Mouse (Mus musculus) MEL (cell line): Measurements from ENCODE around the gene Hist1h4n. TPM values are rescaled to one million over a fixed set of nuclear protein-coding genes. Genes with fewer than 3 reads are reported as not detected.
"Not testable (repeated sequence)": the region's sequence is repeated elsewhere in the genome, so short reads cannot be mapped to it uniquely, and the experiment has no call there.

Experiments used
- DNase-seq: peaks from one replicate; pipeline ENCODE4 v3.0.0; 2011; ENCODE audit warnings: low read depth, low spot score
- H3K27ac ChIP-seq: 2 replicates; pipeline ENCODE4 v1.5.1; 2012; ENCODE audit warnings: low read depth, mild to moderate bottlenecking, control low read depth, low read length, moderate library complexity; ENCODE audit not compliant: control insufficient read depth
- H3K27me3 ChIP-seq, 2 experiments: fragments of 150-350 bp in 1 of 2; sonication (generic) in 1 of 2; 2 replicates each; pipeline ENCODE4 v1.6.1; 2012; ENCODE audit warnings: low read length in 2 of 2, mild to moderate bottlenecking in 2 of 2, improper control_type of control experiment in 1 of 2, moderate library complexity in 1 of 2; ENCODE audit not compliant: insufficient read depth in 2 of 2, control insufficient read depth in 1 of 2
- H3K36me3 ChIP-seq, 2 experiments: 2 replicates each; pipeline ENCODE4 v1.6.1; 2012 to 2014; ENCODE audit warnings: low read length in 2 of 2, improper control_type of control experiment in 1 of 2, inconsistent platforms in 1 of 2, mild to moderate bottlenecking in 1 of 2; ENCODE audit not compliant: insufficient read depth in 2 of 2, control insufficient read depth in 1 of 2
- H3K4me1 ChIP-seq, 2 experiments: fragments of 150-350 bp in 1 of 2; sonication (generic) in 1 of 2; 2 replicates each; pipeline ENCODE4 v1.6.1; 2012; ENCODE audit warnings: low read length in 2 of 2, improper control_type of control experiment in 1 of 2, mild to moderate bottlenecking in 1 of 2; ENCODE audit not compliant: insufficient read depth in 2 of 2, control insufficient read depth in 1 of 2
- H3K4me3 ChIP-seq, 2 experiments: fragments of 150-350 bp in 1 of 2; sonication (generic) in 1 of 2; 2 replicates each; pipeline ENCODE4 v1.5.1; 2012; ENCODE audit warnings: low read depth in 2 of 2, low read length in 2 of 2, mild to moderate bottlenecking in 2 of 2, moderate library complexity in 2 of 2, control low read depth in 1 of 2, improper control_type of control experiment in 1 of 2; ENCODE audit not compliant: control insufficient read depth in 1 of 2, insufficient read depth in 1 of 2
- H3K79me2 ChIP-seq: 2 replicates; pipeline ENCODE4 v1.6.1; 2012; ENCODE audit warnings: mild to moderate bottlenecking, low read length, moderate library complexity; ENCODE audit not compliant: control insufficient read depth, poor library complexity, insufficient read depth
- H3K9ac ChIP-seq: 2 replicates; pipeline ENCODE4 v1.6.1; 2012; ENCODE audit warnings: low read depth, mild to moderate bottlenecking, control low read depth, low read length, moderate library complexity; ENCODE audit not compliant: control insufficient read depth, poor library complexity, severe bottlenecking
- H3K9me3 ChIP-seq: fragments of 150-350 bp; sonication (generic); replicated peaks from 2 replicates; pipeline ENCODE4 v1.6.1; 2012; ENCODE audit warnings: mild to moderate bottlenecking, low read length, improper control_type of control experiment, moderate library complexity; ENCODE audit not compliant: insufficient read depth
- E2F4 ChIP-seq: IDR thresholded peaks from 2 replicates; pipeline ENCODE4 v1.6.1; 2011; ENCODE audit warnings: low read depth, low read length, improper control_type of control experiment, borderline replicate concordance
- JUND ChIP-seq: IDR thresholded peaks from 2 replicates; pipeline ENCODE4 v1.6.1; 2011; ENCODE audit warnings: low read depth, mild to moderate bottlenecking, improper control_type of control experiment, low read length
- NELFE ChIP-seq: IDR thresholded peaks from 2 replicates; pipeline ENCODE4 v1.6.1; 2011; ENCODE audit warnings: low read depth, low read length, improper control_type of control experiment
- POLR2A ChIP-seq, 2 experiments: IDR thresholded peaks; 2 replicates each; pipeline ENCODE4 v1.6.1; 2011 to 2012; ENCODE audit warnings: low read length in 2 of 2, mild to moderate bottlenecking in 2 of 2, control low read depth in 1 of 2, improper control_type of control experiment in 1 of 2, low read depth in 1 of 2, moderate library complexity in 1 of 2; ENCODE audit not compliant: control insufficient read depth in 1 of 2, insufficient read depth in 1 of 2, poor library complexity in 1 of 2
- ZMIZ1 ChIP-seq: IDR thresholded peaks from 2 replicates; pipeline ENCODE4 v1.6.1; 2012; ENCODE audit warnings: low read depth, mild to moderate bottlenecking, inconsistent platforms, low read length, improper control_type of control experiment, moderate library complexity
- polyA plus RNA-seq, 2 experiments: library from polyadenylated mRNA; stranded (reverse) in 1 of 2; unstranded in 1 of 2; fragments of >175 nt in 1 of 2; fragments of >200 nt in 1 of 2; gene quantifications; 2 replicates each; pipeline versions ENCODE4 v1.2.1 to v1.2.4; 2012; ENCODE audit warnings: low replicate concordance in 2 of 2, low read depth in 1 of 2; ENCODE audit not compliant: insufficient read length in 2 of 2, insufficient read depth in 1 of 2, missing spikeins in 1 of 2
- total RNA-seq: library from RNA; depleted of rRNA; stranded (reverse); fragments of 300-350 nt; gene quantifications from 2 replicates; pipeline ENCODE4 v1.2.3, GENCODE M21; 2012

The Hist1h4n gene
- total and polyA plus RNA-seq, 3 experiments = 9.0 to 9,853 TPM; not detected in 1

DNA sequence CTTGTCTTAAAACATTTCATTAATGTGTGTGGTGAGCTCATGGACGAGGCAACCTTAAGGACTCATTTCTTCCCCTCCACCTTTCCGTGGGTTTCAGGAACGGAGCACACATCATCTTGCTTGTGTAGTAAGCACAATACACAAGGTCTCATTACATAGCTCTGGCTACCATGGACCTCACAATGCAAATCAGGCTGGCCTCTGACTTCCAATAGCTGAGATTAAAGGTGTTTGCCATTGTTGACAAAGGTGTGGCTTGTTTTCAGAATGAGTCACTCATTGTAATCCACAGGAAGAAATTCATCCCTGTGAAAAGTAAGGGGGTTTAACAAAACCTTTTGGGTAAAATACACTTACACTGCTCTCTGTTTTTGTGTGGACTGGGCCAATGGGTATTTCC is 3.5 kb downstream of the Hist1h4n start:
- no peaks in the 10 kb centered on the region for H3K9me3 ChIP-seq
- TF ChIP-seq E2F4 (no peak), JUND (no peak)
- TF ChIP-seq, all 39 proteins: peak for 0
- H3K4me1 ChIP-seq = peaks cover 0 to 5% of the 10 kb centered on the region in 2 experiments; a peak in 2 of 4 replicates
- peak; percentile 4 for DNase-seq
- H3K9ac ChIP-seq = no peak overlapping the region
- H3K79me2 ChIP-seq = no peaks in the 10 kb centered on the region
- H3K36me3 ChIP-seq = peaks cover 0 to 2% of the 10 kb centered on the region in 2 experiments; a peak in 2 of 4 replicates
- H3K4me3 ChIP-seq = no peak overlapping the region
- no peaks in the 10 kb centered on the region for H3K27me3 ChIP-seq
- no peak overlapping the region for H3K27ac ChIP-seq

DNA sequence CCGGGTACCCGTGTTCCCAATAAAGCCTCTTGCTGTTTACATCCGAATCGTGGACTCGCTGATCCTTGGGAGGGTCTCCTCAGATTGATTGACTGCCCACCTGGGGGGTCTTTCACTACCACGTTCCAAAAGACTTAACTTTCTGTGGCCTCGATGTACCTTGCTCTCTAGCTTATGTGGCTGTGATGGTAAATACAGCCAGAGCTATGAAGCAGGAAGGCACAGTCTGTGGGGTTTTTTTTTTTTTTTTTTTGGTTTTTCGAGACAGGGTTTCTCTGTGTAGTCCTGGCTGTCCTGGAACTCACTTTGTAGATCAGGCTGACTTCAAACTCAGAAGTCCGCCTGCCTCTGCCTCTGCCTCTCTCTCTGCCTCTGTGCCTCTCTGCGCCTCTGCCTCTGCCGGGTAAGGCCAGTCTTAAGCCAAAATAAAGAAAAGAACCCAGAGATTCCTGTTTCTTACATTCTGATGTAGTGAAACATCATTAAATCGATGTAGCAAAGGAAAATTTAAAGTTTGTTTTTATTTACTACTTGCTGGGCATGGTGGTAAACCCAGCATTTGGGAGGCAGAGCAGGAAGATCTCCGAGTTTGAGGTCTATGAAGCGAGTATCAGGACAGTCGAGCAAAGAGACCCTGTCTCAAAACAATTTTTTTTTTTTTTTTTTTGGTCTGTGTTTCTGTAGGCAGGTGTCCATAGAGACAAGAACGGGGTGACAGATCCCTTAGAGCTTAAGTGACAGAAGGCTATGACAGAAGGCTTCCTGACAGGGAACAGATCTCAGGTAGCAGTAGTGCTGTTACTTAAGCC is 11.7 kb downstream of the Hist1h4n start:
- H3K4me3 ChIP-seq, DNase-seq, H3K4me1 ChIP-seq, H3K9me3 ChIP-seq, H3K27ac ChIP-seq, H3K9ac ChIP-seq, H3K36me3 ChIP-seq, H3K79me2 ChIP-seq, H3K27me3 ChIP-seq: not testable (repeated sequence)

DNA sequence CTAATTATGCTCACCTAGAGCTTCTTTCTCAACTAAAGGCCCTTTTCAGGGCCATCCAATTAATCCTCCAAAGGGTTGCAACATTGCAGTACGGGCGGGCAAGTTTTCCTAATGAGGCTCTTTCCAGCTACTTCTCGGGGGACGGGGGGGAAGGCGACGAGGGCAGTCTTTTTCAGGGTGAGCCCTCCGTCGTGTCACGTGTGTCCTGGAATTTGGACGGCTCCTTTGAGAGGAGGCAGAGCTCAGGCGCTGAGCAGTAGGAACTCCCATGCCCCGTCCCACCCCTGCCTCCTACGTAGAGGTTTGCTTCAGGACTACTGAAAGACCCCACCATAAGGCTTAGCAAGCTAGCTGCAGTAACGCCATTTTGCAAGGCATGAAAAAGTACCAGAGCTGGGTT is 19.9 kb downstream of the Hist1h4n start:
- DNase-seq, H3K36me3 ChIP-seq, H3K4me1 ChIP-seq, H3K9me3 ChIP-seq, H3K79me2 ChIP-seq, H3K4me3 ChIP-seq, H3K27me3 ChIP-seq: not testable (repeated sequence)
- TF ChIP-seq ZMIZ1 = peak; percentile 69; the same call in 1 of the 2 replicates
- peak; percentile 46 to 59; a peak in 2 of 4 replicates for TF ChIP-seq POLR2A (IDR thresholded peaks at IDR 0.05; ENCODE audit: control insufficient read depth in 1 of 2, insufficient read depth in 1 of 2, low read depth in 1 of 2, low read length in 2 of 2, poor library complexity in 1 of 2)
- TF ChIP-seq NELFE = peak; percentile 39; the same call in 1 of the 2 replicates
- peak overlapping the region; percentile 69 for H3K27ac ChIP-seq
- H3K9ac ChIP-seq = 0 out of 2 replicates have a peak overlapping the region, but pooled peaks have one; percentile 29

DNA sequence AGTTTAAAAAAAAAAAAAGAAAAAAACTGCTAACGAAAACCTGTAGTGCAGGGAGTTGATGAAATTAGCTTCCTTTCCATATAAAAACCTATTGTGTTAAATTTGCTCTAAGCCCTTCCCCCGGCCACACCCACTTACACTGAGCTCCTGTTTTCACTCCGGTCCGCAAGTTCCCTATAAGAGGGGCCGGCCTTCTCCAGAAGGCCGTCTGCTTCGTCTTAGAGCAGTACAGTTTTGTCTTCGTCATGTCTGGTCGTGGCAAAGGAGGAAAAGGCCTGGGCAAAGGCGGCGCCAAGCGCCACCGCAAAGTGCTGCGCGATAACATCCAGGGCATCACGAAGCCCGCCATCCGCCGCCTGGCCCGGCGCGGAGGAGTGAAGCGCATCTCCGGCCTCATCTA is 20.5 kb downstream of the Hist1h4n start, which contains the start of gene Hist1h4m:
TSS of gene Hist1h4m (plus strand) at position 208 of the 400 bp plus-strand sequence.
- H3K27ac ChIP-seq = peak within 1 kb of the TSS; percentile 69
- H3K36me3 ChIP-seq, H3K4me1 ChIP-seq, DNase-seq, H3K4me3 ChIP-seq, H3K27me3 ChIP-seq, H3K79me2 ChIP-seq, H3K9me3 ChIP-seq: not testable (repeated sequence)
- H3K9ac ChIP-seq = 0 out of 2 replicates have a peak within 1 kb of the TSS, but pooled peaks have one; percentile 29

DNA sequence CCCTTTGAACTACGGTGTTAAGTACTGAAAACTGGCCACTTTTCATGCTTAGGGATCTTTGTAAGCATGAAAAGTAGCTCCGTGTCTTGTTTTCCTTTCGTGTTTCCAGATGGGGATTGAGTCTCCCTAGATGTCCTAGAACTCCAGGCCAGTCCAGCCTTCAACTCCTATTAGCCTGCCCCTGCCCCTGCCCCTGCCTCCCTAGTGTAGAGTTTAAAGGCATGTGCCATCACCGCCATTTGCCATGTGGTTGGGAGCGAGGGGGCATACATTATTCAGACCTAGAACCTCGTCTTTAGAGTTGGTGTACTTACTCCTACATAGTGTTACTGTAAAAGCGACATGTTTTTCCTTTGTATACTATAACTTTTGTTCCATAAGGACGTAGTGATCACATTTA is 20.9 kb downstream of the Hist1h4n start:
- H3K9ac ChIP-seq, H3K27me3 ChIP-seq, H3K79me2 ChIP-seq, H3K9me3 ChIP-seq, H3K36me3 ChIP-seq, DNase-seq, H3K27ac ChIP-seq, H3K4me1 ChIP-seq, H3K4me3 ChIP-seq: not testable (repeated sequence)

DNA sequence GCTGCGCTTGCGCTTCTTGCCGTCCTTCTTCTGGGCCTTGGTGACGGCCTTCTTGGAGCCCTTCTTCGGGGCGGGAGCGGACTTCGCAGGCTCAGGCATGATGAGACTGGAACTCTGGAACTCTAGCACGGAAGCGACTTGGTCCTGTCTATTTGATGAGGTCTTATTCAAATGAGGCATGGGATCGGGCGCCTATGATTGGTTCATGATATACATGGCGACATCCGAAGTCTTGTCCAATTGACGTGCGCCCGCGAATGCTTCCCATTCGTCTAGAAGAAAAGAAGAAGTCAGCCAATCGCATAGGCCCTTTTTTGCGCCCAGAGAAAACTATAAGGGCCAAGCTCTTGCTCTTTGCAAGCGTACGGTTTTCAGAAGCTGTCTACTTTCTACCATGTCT is 21.9 kb downstream of the Hist1h4n start, which contains the start of the genes Hist1h2bq and Hist1h2ao:
TSS of gene Hist1h2bq (minus strand) at position 125 of the 400 bp plus-strand sequence.
TSS of gene Hist1h2ao (plus strand) at position 393 of the 400 bp plus-strand sequence.
- H3K27me3 ChIP-seq, DNase-seq, H3K27ac ChIP-seq, H3K36me3 ChIP-seq, H3K4me1 ChIP-seq, H3K9me3 ChIP-seq, H3K9ac ChIP-seq, H3K4me3 ChIP-seq, H3K79me2 ChIP-seq: not testable (repeated sequence)
